10 mouse cellular contexts compared by ENCODE assay signal in genomic region chr1:164870694-164871093, GRCm38 (mm10).
DNase-seq lines count a peak whose midpoint lies in the region; ATAC-seq and TF ChIP-seq lines count a peak whose summit lies in the region.
"Had no signal": no experiment of that assay in that cellular context is flagged by ENCODE, and none has a peak within 500 bp of the region (broad histone marks: within the 10 kb centered on the region; RNA-seq: fewer than 3 reads in every experiment).

No protein-coding gene starts in this region.

- intact Hi-C loops in heart, postnatal 14 days (cut with DNase I) = no loop called here

- no peak for TF ChIP-seq POLR2A in thymus, adult 2 months (IDR thresholded peaks at IDR 0.05; ENCODE audit: control insufficient read depth, extremely low read depth, insufficient read depth, low read length, poor library complexity)

- H3K9ac ChIP-seq in forebrain, embryonic 11.5 days (ENCODE audit: low read length) = no peak overlapping the region
- no peak overlapping the region for H3K9ac ChIP-seq in heart, embryonic 12.5 days
- H3K9ac ChIP-seq: embryonic facial prominence, embryonic 13.5 days; limb, embryonic 13.5 days had no signal

- no peak overlapping the region for H3K4me2 ChIP-seq in forebrain, embryonic 11.5 days (ENCODE audit: low read depth, low read length, severe bottlenecking)
- no peak overlapping the region for H3K4me2 ChIP-seq in heart, embryonic 12.5 days
- H3K4me2 ChIP-seq: embryonic facial prominence, embryonic 13.5 days; limb, embryonic 13.5 days had no signal

- H3K4me1 ChIP-seq in thymus, adult 2 months (replicated peaks; ENCODE audit: control insufficient read depth, insufficient read depth, low read length) = no peaks in the 10 kb centered on the region
- H3K4me1 ChIP-seq in forebrain, embryonic 11.5 days (replicated peaks; ENCODE audit: control insufficient read depth, insufficient read depth, low read length) = no peaks in the 10 kb centered on the region
- H3K4me1 ChIP-seq in heart, embryonic 12.5 days (replicated peaks) = no peaks in the 10 kb centered on the region
- H3K4me1 ChIP-seq: embryonic facial prominence, embryonic 13.5 days; limb, embryonic 13.5 days had no signal

- H3K27ac ChIP-seq in thymus, adult 2 months (ENCODE audit: control insufficient read depth, insufficient read depth, low read length) = no peak overlapping the region
- H3K27ac ChIP-seq in forebrain, embryonic 11.5 days (ENCODE audit: low read depth, low read length) = no peak overlapping the region
- no peak overlapping the region for H3K27ac ChIP-seq in heart, embryonic 12.5 days (ENCODE audit: poor library complexity, severe bottlenecking)
- H3K27ac ChIP-seq: embryonic facial prominence, embryonic 13.5 days; limb, embryonic 13.5 days had no signal

- peak; percentile 14 to 23 for DNase-seq in heart, postnatal 14 days
- DNase-seq in heart, adult 9 months (ENCODE audit: low spot score in 2 of 2) = no peak
- DNase-seq in CD4-positive, CD25-positive, alpha-beta regulatory T cell, adult 2 months (ENCODE audit: low read depth, low spot score) = peak; percentile 77
- peak; percentile 47 to 59 for DNase-seq in adrenal gland, postnatal 36 days
- peak; percentile 56 for DNase-seq in lung, postnatal 10 days
- peak; percentile 66 for DNase-seq in thymus, adult 2 months
- no peak for DNase-seq in forebrain, embryonic 11.5 days (ENCODE audit: low spot score)

- ATAC-seq in forebrain, embryonic 11.5 days (replicated peaks; ENCODE audit: low FRiP score) = no peak
- no peak for ATAC-seq in heart, embryonic 12.5 days (ENCODE audit: insufficient number of reproducible peaks, low FRiP score)

- WGBS in thymus, adult 2 months = 82% methylated on average over 7 of the region's 7 CpGs
- 62% methylated on average over 7 of the region's 7 CpGs for whole genome bisulfite sequencing in forebrain, embryonic 11.5 days
- WGBS in heart, embryonic 12.5 days = 48% methylated on average over 7 of the region's 7 CpGs

- no peaks in the 10 kb centered on the region for H3K9me3 ChIP-seq in forebrain, embryonic 11.5 days (ENCODE audit: control insufficient read depth, low read length)
- no peaks in the 10 kb centered on the region for H3K9me3 ChIP-seq in heart, embryonic 12.5 days (replicated peaks)
- H3K9me3 ChIP-seq: embryonic facial prominence, embryonic 13.5 days; limb, embryonic 13.5 days had no signal

- no peak overlapping the region for H3K4me3 ChIP-seq in thymus, adult 2 months (ENCODE audit: control insufficient read depth, insufficient read depth, low read length)
- H3K4me3 ChIP-seq in forebrain, embryonic 11.5 days (ENCODE audit: low read depth, low read length) = no peak overlapping the region
- no peak overlapping the region for H3K4me3 ChIP-seq in heart, embryonic 12.5 days
- H3K4me3 ChIP-seq: embryonic facial prominence, embryonic 13.5 days; limb, embryonic 13.5 days had no signal

- TF ChIP-seq CTCF in thymus, adult 2 months (IDR thresholded peaks at IDR 0.05; ENCODE audit: borderline replicate concordance, control insufficient read depth, extremely low read depth, insufficient read depth, low read length, poor library complexity) = peak; percentile 70; the same call in 1 of the 2 replicates

- no peaks in the 10 kb centered on the region for H3K36me3 ChIP-seq in thymus, adult 2 months (ENCODE audit: control insufficient read depth, insufficient read depth, low read length)
- H3K36me3 ChIP-seq in forebrain, embryonic 11.5 days (ENCODE audit: control insufficient read depth, insufficient read depth, low read length) = no peaks in the 10 kb centered on the region
- no peaks in the 10 kb centered on the region for H3K36me3 ChIP-seq in heart, embryonic 12.5 days
- H3K36me3 ChIP-seq: embryonic facial prominence, embryonic 13.5 days; limb, embryonic 13.5 days had no signal

- H3K27me3 ChIP-seq in thymus, adult 2 months (ENCODE audit: control insufficient read depth, insufficient read depth, low read length) = no peaks in the 10 kb centered on the region
- H3K27me3 ChIP-seq in forebrain, embryonic 11.5 days (ENCODE audit: control insufficient read depth, insufficient read depth, low read length) = no peaks in the 10 kb centered on the region
- H3K27me3 ChIP-seq in heart, embryonic 12.5 days (replicated peaks) = no peaks in the 10 kb centered on the region
- H3K27me3 ChIP-seq: embryonic facial prominence, embryonic 13.5 days; limb, embryonic 13.5 days had no signal

Comparison
In these comparisons a context has a peak if more than half of its experiments do, and no peak if none do; other contexts are left out.
1. DNase-seq: peak in heart, postnatal 14 days (2 of 2), CD4-positive, CD25-positive, alpha-beta regulatory T cell, adult 2 months (single experiment), adrenal gland, postnatal 36 days (2 of 2), lung, postnatal 10 days (single experiment) and thymus, adult 2 months (single experiment); none in heart, adult 9 months (0 of 2) and forebrain, embryonic 11.5 days (single experiment).